Mouse (Mus musculus): ENCODE results near the gene Akr1b10. TPM values are rescaled to one million over a fixed set of nuclear protein-coding genes. Genes with fewer than 3 reads are reported as not detected.
A peak's percentile ranks its signal among the peaks of the same experiment; 100 is the strongest.
"Not testable (repeated sequence)": the region's sequence is repeated elsewhere in the genome, so short reads cannot be mapped to it uniquely, and the experiment has no call there.

Gene Akr1b10
- total RNA-seq (2015) (24.7 and 28.4 TPM in 2 replicates), total RNA-seq (2017) (17.2 and 18.5 TPM in 2 replicates)

GRCm38 (mm10) chr6:34384110-34384661 lies at the start of gene Akr1b10:
Akr1b10 (plus strand) TSS chr6:34384218.
- ATAC-seq (ENCODE audit: poor library complexity, severe bottlenecking), result peak; percentile 95

GRCm38 (mm10) chr6:34334673-34335072 lies 49.3 kb upstream of the Akr1b10 start:
- no peak for ATAC-seq (ENCODE audit: poor library complexity, severe bottlenecking)

- ATAC-seq (ENCODE audit: poor library complexity, severe bottlenecking), result no peak
Observed at GRCm38 (mm10) chr6:34337799-34338198, 46.2 kb upstream of the Akr1b10 start.

- ATAC-seq (ENCODE audit: poor library complexity, severe bottlenecking), result no peak
Observed at GRCm38 (mm10) chr6:34341991-34342390, 42.0 kb upstream of the Akr1b10 start.

GRCm38 (mm10) chr6:34342476-34342875 lies 41.5 kb upstream of the Akr1b10 start:
- no peak for ATAC-seq (ENCODE audit: poor library complexity, severe bottlenecking)

- ATAC-seq (ENCODE audit: poor library complexity, severe bottlenecking), result no peak
Observed at GRCm38 (mm10) chr6:34343426-34343825, 40.6 kb upstream of the Akr1b10 start.

GRCm38 (mm10) chr6:34344135-34344850 lies 39.7 kb upstream of the Akr1b10 start:
- ATAC-seq (ENCODE audit: poor library complexity, severe bottlenecking), result no peak

GRCm38 (mm10) chr6:34344935-34345334 lies 39.1 kb upstream of the Akr1b10 start:
- no peak for ATAC-seq (ENCODE audit: poor library complexity, severe bottlenecking)

- ATAC-seq (ENCODE audit: poor library complexity, severe bottlenecking), result peak; percentile 75
Observed at GRCm38 (mm10) chr6:34346096-34346898, 37.7 kb upstream of the Akr1b10 start.

- ATAC-seq (ENCODE audit: poor library complexity, severe bottlenecking), result no peak
Observed at GRCm38 (mm10) chr6:34350037-34350699, 33.9 kb upstream of the Akr1b10 start.

- not testable (repeated sequence) for ATAC-seq (ENCODE audit: poor library complexity, severe bottlenecking)
Observed at GRCm38 (mm10) chr6:34351481-34351880, 32.5 kb upstream of the Akr1b10 start.

GRCm38 (mm10) chr6:34352401-34352800 lies 31.6 kb upstream of the Akr1b10 start:
- ATAC-seq (ENCODE audit: poor library complexity, severe bottlenecking), result no peak

GRCm38 (mm10) chr6:34353658-34354353 lies 30.2 kb upstream of the Akr1b10 start, which contains the start of gene Akr1b8:
Akr1b8 (plus strand) TSS chr6:34354119.
- ATAC-seq (ENCODE audit: poor library complexity, severe bottlenecking), result no peak

- ATAC-seq (ENCODE audit: poor library complexity, severe bottlenecking), result no peak
Observed at GRCm38 (mm10) chr6:34354354-34355348, 29.4 kb upstream of the Akr1b10 start.

GRCm38 (mm10) chr6:34355349-34355747 lies 28.7 kb upstream of the Akr1b10 start:
- no peak for ATAC-seq (ENCODE audit: poor library complexity, severe bottlenecking)

GRCm38 (mm10) chr6:34355841-34356240 lies 28.2 kb upstream of the Akr1b10 start:
- ATAC-seq (ENCODE audit: poor library complexity, severe bottlenecking), result no peak

- no peak for ATAC-seq (ENCODE audit: poor library complexity, severe bottlenecking)
Observed at GRCm38 (mm10) chr6:34364217-34365136, 19.5 kb upstream of the Akr1b10 start.

- peak; percentile 59 for ATAC-seq (ENCODE audit: poor library complexity, severe bottlenecking)
Observed at GRCm38 (mm10) chr6:34367998-34368397, 16.0 kb upstream of the Akr1b10 start.

All from megakaryocyte, adult 5-6 weeks (primary cell).